Mouse (Mus musculus) myocyte (in vitro differentiated cells): ENCODE data around the gene Arid4a. TPM values are rescaled to one million over a fixed set of nuclear protein-coding genes. Genes with fewer than 3 reads are reported as not detected.

Experiments used
- H3K27me3 ChIP-seq: one replicate; pipeline ENCODE4 v1.6.1; 2011; ENCODE audit not compliant: control insufficient read depth, insufficient read depth, insufficient read length
- H3K36me3 ChIP-seq: one replicate; pipeline ENCODE4 v1.6.1; 2011; ENCODE audit not compliant: control insufficient read depth, insufficient read depth
- H3K4me2 ChIP-seq: one replicate; pipeline ENCODE4 v1.6.1; 2011; ENCODE audit warnings: low read depth, control low read depth
- H3K4me3 ChIP-seq: one replicate; pipeline ENCODE4 v1.5.1; 2011; ENCODE audit warnings: mild to moderate bottlenecking, control low read depth, moderate library complexity
- H3K79me2 ChIP-seq: one replicate; pipeline ENCODE4 v1.6.1; 2011; ENCODE audit not compliant: control insufficient read depth, insufficient read depth
- H3ac ChIP-seq: one replicate; pipeline ENCODE4 v1.6.1; 2011; ENCODE audit not compliant: control insufficient read depth, insufficient read length
- CEBPB ChIP-seq: IDR thresholded peaks from 2 replicates; pipeline ENCODE4 v1.6.1; 2011; ENCODE audit warnings: mild to moderate bottlenecking, moderate library complexity; ENCODE audit not compliant: poor library complexity, insufficient read depth, severe bottlenecking
- E2F4 ChIP-seq: IDR thresholded peaks from one replicate; pipeline ENCODE4 v1.6.1; 2011; ENCODE audit warnings: mild to moderate bottlenecking, control low read depth, moderate library complexity; ENCODE audit not compliant: insufficient read depth
- MAX ChIP-seq: IDR thresholded peaks from one replicate; pipeline ENCODE4 v1.6.1; 2011; ENCODE audit warnings: low read depth, mild to moderate bottlenecking, control low read depth
- MYOD1 ChIP-seq, 3 experiments: IDR thresholded peaks; one replicate each; pipeline ENCODE4 v1.6.1; 2011; ENCODE audit warnings: control low read depth in 2 of 3, low read depth in 2 of 3, mild to moderate bottlenecking in 2 of 3, moderate library complexity in 1 of 3; ENCODE audit not compliant: insufficient read length in 2 of 3, control insufficient read depth in 1 of 3
- MYOG ChIP-seq, 3 experiments: IDR thresholded peaks; one replicate each; pipeline ENCODE4 v1.6.1; 2011; ENCODE audit warnings: control low read depth in 2 of 3, low read depth in 2 of 3, mild to moderate bottlenecking in 2 of 3; ENCODE audit not compliant: insufficient read length in 2 of 3, control insufficient read depth in 1 of 3, insufficient read depth in 1 of 3
- POLR2A ChIP-seq: IDR thresholded peaks from one replicate; pipeline ENCODE4 v1.6.1; 2011; ENCODE audit warnings: low read depth, mild to moderate bottlenecking, control low read depth, moderate library complexity; ENCODE audit not compliant: insufficient read length
- POLR2AphosphoS2 ChIP-seq: IDR thresholded peaks from one replicate; pipeline ENCODE4 v1.6.1; 2011; ENCODE audit warnings: low read depth, control low read depth; ENCODE audit not compliant: insufficient read length
- REST ChIP-seq: IDR thresholded peaks from one replicate; pipeline ENCODE4 v1.6.1; 2011; ENCODE audit warnings: mild to moderate bottlenecking, control low read depth, moderate library complexity; ENCODE audit not compliant: insufficient read depth, insufficient read length
- SRF ChIP-seq: IDR thresholded peaks from one replicate; pipeline ENCODE4 v1.6.1; 2011; ENCODE audit warnings: low read depth; ENCODE audit not compliant: control insufficient read depth, insufficient read length
- TCF12 ChIP-seq: IDR thresholded peaks from one replicate; pipeline ENCODE4 v1.6.1; 2011; ENCODE audit warnings: mild to moderate bottlenecking, control low read depth; ENCODE audit not compliant: poor library complexity, insufficient read depth, severe bottlenecking
- TCF3 ChIP-seq: IDR thresholded peaks from one replicate; pipeline ENCODE4 v1.6.1; 2011; ENCODE audit warnings: low read depth, control low read depth; ENCODE audit not compliant: insufficient read length
- USF1 ChIP-seq: IDR thresholded peaks from one replicate; pipeline ENCODE4 v1.6.1; 2011; ENCODE audit warnings: low read depth, mild to moderate bottlenecking, control low read depth, moderate library complexity
- polyA plus RNA-seq: library from polyadenylated mRNA; unstranded; fragments of >200 nt; fragmentation: generic; extraction: Trizol; gene quantifications from one replicate; pipeline ENCODE4 v1.2.1, GENCODE M21; 2012; ENCODE audit warnings: missing spikeins

Arid4a gene
- polyA plus RNA-seq, 1 experiment: 1.7 TPM

GRCm38 (mm10) chr12:71135581-71135980 is 119.8 kb downstream of the Arid4a start:
- peak overlapping the region; percentile 39 for H3ac ChIP-seq
- H3K79me2 ChIP-seq: peaks cover 68% of the 10 kb centered on the region
- H3K4me2 ChIP-seq: peak overlapping the region; percentile 69
- no peaks in the 10 kb centered on the region for H3K27me3 ChIP-seq
- peaks cover 12% of the 10 kb centered on the region for H3K36me3 ChIP-seq
- H3K4me3 ChIP-seq: peak overlapping the region; percentile 84
- TF ChIP-seq E2F4 (no peak), SRF (no peak), POLR2A (no peak), MYOG (IDR thresholded peaks at IDR 0.05; ENCODE audit: control insufficient read depth in 1 of 3, insufficient read depth in 1 of 3, insufficient read length in 2 of 3, low read depth in 2 of 3) (no peak), MYOD1 (IDR thresholded peaks at IDR 0.05; ENCODE audit: control insufficient read depth in 1 of 3, insufficient read length in 2 of 3, low read depth in 2 of 3) (no peak), REST (no peak), TCF3 (no peak), CEBPB (no peak), TCF12 (no peak), POLR2AphosphoS2 (no peak), MAX (no peak), USF1 (no peak)

- TF ChIP-seq E2F4 (no peak), MAX (peak; percentile 96), POLR2AphosphoS2 (peak; percentile 95), CEBPB (no peak), MYOD1 (IDR thresholded peaks at IDR 0.05; ENCODE audit: control insufficient read depth in 1 of 3, insufficient read length in 2 of 3, low read depth in 2 of 3) (peak in 1 of 3 experiments; percentile 1), POLR2A (peak; percentile 95), TCF3 (no peak), USF1 (peak; percentile 96), REST (no peak), MYOG (IDR thresholded peaks at IDR 0.05; ENCODE audit: control insufficient read depth in 1 of 3, insufficient read depth in 1 of 3, insufficient read length in 2 of 3, low read depth in 2 of 3) (no peak), SRF (no peak), TCF12 (no peak)
- Histone ChIP-seq H3K4me2 (peak within 1 kb of the TSS; percentile 93), H3K4me3 (peak within 1 kb of the TSS; percentile 84), H3K79me2 (peaks cover 63% of the 10 kb centered on the region), H3ac (peak within 1 kb of the TSS; percentile 39), H3K36me3 (peaks cover 20% of the 10 kb centered on the region), H3K27me3 (no peaks in the 10 kb centered on the region)
These were observed 120.6 kb downstream of the Arid4a start, which contains the start of the genes Timm9 and 2700049A03Rik for GRCm38 (mm10) chr12:71136130-71136973. Timm9 (minus strand) TSS chr12:71136684. 2700049A03Rik (plus strand) TSS chr12:71136848.

GRCm38 (mm10) chr12:71136974-71137491 is 121.2 kb downstream of the Arid4a start:
- peak overlapping the region; percentile 93 for H3K4me2 ChIP-seq
- peak overlapping the region; percentile 39 for H3ac ChIP-seq
- H3K36me3 ChIP-seq: peaks cover 26% of the 10 kb centered on the region
- H3K79me2 ChIP-seq: peaks cover 58% of the 10 kb centered on the region
- H3K27me3 ChIP-seq: no peaks in the 10 kb centered on the region
- peak overlapping the region; percentile 84 for H3K4me3 ChIP-seq
- TF ChIP-seq POLR2AphosphoS2 (no peak), MAX (no peak), TCF3 (no peak), POLR2A (peak; percentile 54), E2F4 (peak; percentile 68)

- Histone ChIP-seq H3K36me3 (peaks cover 33% of the 10 kb centered on the region), H3K4me3 (peak overlapping the region; percentile 84), H3K4me2 (peak overlapping the region; percentile 93), H3K79me2 (peaks cover 53% of the 10 kb centered on the region), H3ac (peak overlapping the region; percentile 39), H3K27me3 (no peaks in the 10 kb centered on the region)
- TF ChIP-seq MAX (no peak), E2F4 (no peak)
These were observed 121.9 kb downstream of the Arid4a start for GRCm38 (mm10) chr12:71137686-71138085.

- H3K27me3 ChIP-seq: no peaks in the 10 kb centered on the region
- no peak overlapping the region for H3K4me3 ChIP-seq
- H3K4me2 ChIP-seq: peak overlapping the region; percentile 93
- peaks cover 27% of the 10 kb centered on the region for H3K36me3 ChIP-seq
- H3ac ChIP-seq: no peak overlapping the region
- H3K79me2 ChIP-seq: peaks cover 38% of the 10 kb centered on the region
- TF ChIP-seq MYOG (IDR thresholded peaks at IDR 0.05; ENCODE audit: control insufficient read depth in 1 of 3, insufficient read depth in 1 of 3, insufficient read length in 2 of 3, low read depth in 2 of 3) (no peak), TCF12 (no peak), POLR2A (no peak), CEBPB (no peak), E2F4 (no peak)
These were observed 123.6 kb downstream of the Arid4a start for GRCm38 (mm10) chr12:71139258-71139828.
